Mouse (Mus musculus) cerebellum, postnatal 25 days (tissue): Measurements from ENCODE around the gene Bloc1s5.

Experiments
- DNase-seq, 2 experiments: peaks; one replicate each; pipeline ENCODE4 v3.0.0; 2021; ENCODE audit warnings: mixed read lengths in 2 of 2

Gene Bloc1s5

GRCm38 (mm10) chr13:38616887-38617286 lies 18.0 kb downstream of the Bloc1s5 start:
- no peak for DNase-seq

- DNase-seq: no peak
Measured at GRCm38 (mm10) chr13:38615656-38616055, 19.3 kb downstream of the Bloc1s5 start.

- no peak for DNase-seq
Measured at GRCm38 (mm10) chr13:38614298-38614697, 20.6 kb downstream of the Bloc1s5 start.

- DNase-seq: no peak
Measured at GRCm38 (mm10) chr13:38613583-38613982, 21.3 kb downstream of the Bloc1s5 start.

GRCm38 (mm10) chr13:38612608-38613007 lies 22.3 kb downstream of the Bloc1s5 start:
- DNase-seq: no peak

GRCm38 (mm10) chr13:38612179-38612578 lies 22.7 kb downstream of the Bloc1s5 start:
- no peak for DNase-seq

- DNase-seq: no peak
Measured at GRCm38 (mm10) chr13:38610336-38610735, 24.6 kb downstream of the Bloc1s5 start.

- DNase-seq: no peak
Measured at GRCm38 (mm10) chr13:38607130-38607529, 27.8 kb downstream of the Bloc1s5 start.

GRCm38 (mm10) chr13:38605353-38605752 lies 29.6 kb downstream of the Bloc1s5 start:
- DNase-seq: peak in 1 of 2 experiments; percentile 17

- no peak for DNase-seq
Measured at GRCm38 (mm10) chr13:38602966-38603365, 31.9 kb downstream of the Bloc1s5 start.

- no peak for DNase-seq
Measured at GRCm38 (mm10) chr13:38602243-38602832, 32.6 kb downstream of the Bloc1s5 start.

- no peak for DNase-seq
Measured at GRCm38 (mm10) chr13:38600811-38601210, 34.1 kb downstream of the Bloc1s5 start.

GRCm38 (mm10) chr13:38597076-38597475 lies 37.8 kb downstream of the Bloc1s5 start:
- DNase-seq: no peak

- DNase-seq: no peak
Measured at GRCm38 (mm10) chr13:38596461-38596860, 38.4 kb downstream of the Bloc1s5 start.

GRCm38 (mm10) chr13:38593114-38593513 lies 41.8 kb downstream of the Bloc1s5 start:
- no peak for DNase-seq

- DNase-seq: no peak
Measured at GRCm38 (mm10) chr13:38587350-38587749, 47.6 kb downstream of the Bloc1s5 start.

- DNase-seq: no peak
Measured at GRCm38 (mm10) chr13:38586451-38586850, 48.5 kb downstream of the Bloc1s5 start.

- no peak for DNase-seq
Measured at GRCm38 (mm10) chr13:38582768-38583167, 52.1 kb downstream of the Bloc1s5 start.

GRCm38 (mm10) chr13:38580601-38581457 lies 54.1 kb downstream of the Bloc1s5 start:
- peak in 1 of 2 experiments; percentile 40 for DNase-seq

GRCm38 (mm10) chr13:38579971-38580600 lies 54.8 kb downstream of the Bloc1s5 start:
- no peak for DNase-seq

GRCm38 (mm10) chr13:38574668-38575067 lies 60.2 kb downstream of the Bloc1s5 start:
- DNase-seq: no peak

- no peak for DNase-seq
Measured at GRCm38 (mm10) chr13:38573281-38573680, 61.6 kb downstream of the Bloc1s5 start.

- no peak for DNase-seq
Measured at GRCm38 (mm10) chr13:38565245-38565644, 69.7 kb downstream of the Bloc1s5 start.

GRCm38 (mm10) chr13:38554611-38555010 lies 80.3 kb downstream of the Bloc1s5 start:
- no peak for DNase-seq
